Mouse (Mus musculus): ENCODE measurements at regions not wholly inside any gene's neighbourhood (a gene's known extent, or its start where the extent isn't known, plus 50 kb on each side); places are given as distances from the start of the nearest gene placed in this dataset.

DNA sequence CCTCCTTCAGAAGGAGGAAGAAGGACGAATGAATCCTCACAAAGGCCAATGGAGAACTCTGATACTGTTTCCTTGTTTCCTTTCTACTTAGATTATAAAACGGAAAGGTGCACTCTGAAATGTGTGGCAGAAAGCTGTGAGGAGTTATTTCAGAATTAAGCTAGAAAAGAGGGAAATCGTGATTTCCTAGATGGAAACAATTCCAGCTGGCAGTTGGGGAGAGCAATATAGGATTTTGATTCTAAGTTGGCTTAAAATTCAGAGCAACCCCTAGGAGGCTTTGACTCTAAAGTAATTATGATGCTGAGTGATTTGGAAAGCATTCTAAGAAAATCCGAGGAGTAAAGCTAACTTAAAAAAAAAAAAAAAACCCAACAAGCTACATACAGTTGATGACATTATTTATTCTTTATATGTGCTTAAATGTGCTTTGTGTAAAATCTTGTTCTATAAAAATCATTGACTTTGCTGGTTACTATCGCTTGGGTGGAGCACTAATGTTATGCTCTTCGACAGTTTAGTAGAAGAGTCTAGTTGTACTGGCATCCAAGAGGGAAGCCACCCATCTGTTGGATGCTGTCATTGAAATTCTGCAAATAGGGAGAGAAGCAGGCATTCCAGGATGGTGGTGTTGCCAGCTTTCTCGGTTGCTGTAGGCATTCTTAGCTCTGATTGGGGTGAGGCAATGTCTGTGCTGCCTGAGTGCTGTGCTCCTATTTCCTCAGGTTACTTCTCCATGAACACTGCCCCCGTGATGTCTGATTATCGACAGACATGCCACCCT lies 432.3 kb downstream of the Slc4a3 start:
- Histone ChIP-seq H3K4me1 (ENCODE audit: control insufficient read depth in 1 of 2, insufficient read depth in 2 of 2) (no peaks in the 10 kb centered on the region), H3K27me3 (replicated peaks) (no peaks in the 10 kb centered on the region), H3K36me3 (replicated peaks in 1 of 2; ENCODE audit: control insufficient read depth in 1 of 2, insufficient read depth in 1 of 2, low read length in 1 of 2) (no peaks in the 10 kb centered on the region), H3K9me3 (replicated peaks; ENCODE audit: low read length) (no peaks in the 10 kb centered on the region), H3K4me3 (replicated peaks in 1 of 3; ENCODE audit: low read depth in 2 of 3, low read length in 2 of 3, poor library complexity in 1 of 3) (no peak overlapping the region), H3K4me2 (ENCODE audit: insufficient read depth, low read depth, poor library complexity, severe bottlenecking) (no peak overlapping the region), H3K27ac (ENCODE audit: insufficient read depth, low read depth) (no peak overlapping the region), H3K9ac (ENCODE audit: insufficient read depth, low read depth) (no peak overlapping the region), H3K79me2 (replicated peaks; ENCODE audit: control insufficient read depth, extremely low read depth, insufficient read depth, poor library complexity, severe bottlenecking) (no peaks in the 10 kb centered on the region)
- in situ Hi-C loops (cut with MboI; ENCODE audit: low pct_ligation_motif_present, low pct_unique_long_range_greater_than_20kb, low sequenced_read_pairs) (no loop called here), dilution Hi-C loops (cut with MboI; ENCODE audit: extremely low pct_ligation_motif_present, extremely low pct_unique_long_range_greater_than_20kb, low sequenced_read_pairs) (no loop called here)
- no peak for DNase-seq (ENCODE audit: extremely low read depth)
- TF ChIP-seq SIN3A (IDR thresholded peaks at IDR 0.05; ENCODE audit: low read length): no peak
- TF ChIP-seq RAD21 (IDR thresholded peaks at IDR 0.05; ENCODE audit: low read depth, low read length): no peak
- no peak for TF ChIP-seq KAT2A (IDR thresholded peaks at IDR 0.05; ENCODE audit: insufficient replicate concordance, low read length)
- no peak for TF ChIP-seq SMC3 (IDR thresholded peaks at IDR 0.05; ENCODE audit: low read depth, low read length)
- no peak for TF ChIP-seq MAX (IDR thresholded peaks at IDR 0.05; ENCODE audit: low read length)
- TF ChIP-seq MEF2A (IDR thresholded peaks at IDR 0.05; ENCODE audit: borderline replicate concordance, low read depth, low read length): no peak
- TF ChIP-seq CHD1 (IDR thresholded peaks at IDR 0.05; ENCODE audit: low read depth, low read length): no peak
- TF ChIP-seq NRF1 (IDR thresholded peaks at IDR 0.05; ENCODE audit: low read depth, low read length): no peak
- no peak for TF ChIP-seq ZMIZ1 (IDR thresholded peaks at IDR 0.05; ENCODE audit: low read depth, low read length)
- TF ChIP-seq ZC3H11A (IDR thresholded peaks at IDR 0.05; ENCODE audit: low read depth, low read length): no peak
- no peak for TF ChIP-seq TCF12 (IDR thresholded peaks at IDR 0.05; ENCODE audit: low read depth, low read length)
- no peak for TF ChIP-seq ELF1 (IDR thresholded peaks at IDR 0.05; ENCODE audit: low read depth, low read length)
- TF ChIP-seq MAZ (IDR thresholded peaks at IDR 0.05; ENCODE audit: low read depth, low read length): no peak
- TF ChIP-seq CHD2 (IDR thresholded peaks at IDR 0.05; ENCODE audit: low read length): no peak

DNA sequence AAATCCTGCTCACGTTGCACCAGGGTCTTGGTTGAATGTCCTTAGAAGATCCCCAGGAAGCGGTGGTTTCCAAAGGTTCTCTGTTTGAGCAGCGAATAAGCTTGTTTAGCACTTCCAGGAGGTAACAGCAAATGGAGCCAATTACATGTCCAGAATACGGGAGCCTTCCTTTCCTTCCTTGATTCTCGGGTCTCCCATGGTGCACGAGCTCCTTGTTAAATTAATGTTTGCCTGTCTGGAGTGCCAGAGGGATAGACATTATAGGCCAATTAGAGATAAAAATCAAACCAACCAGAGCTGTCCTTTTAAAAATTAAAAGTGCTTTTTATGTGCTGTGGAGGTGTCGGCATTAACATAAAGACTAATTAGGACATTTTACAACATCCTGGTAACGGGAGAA lies 437.0 kb downstream of the Slc4a3 start:
- H3K36me3 ChIP-seq (replicated peaks in 1 of 2; ENCODE audit: control insufficient read depth in 1 of 2, insufficient read depth in 1 of 2, low read length in 1 of 2): no peaks in the 10 kb centered on the region
- no peaks in the 10 kb centered on the region for H3K79me2 ChIP-seq (replicated peaks; ENCODE audit: control insufficient read depth, extremely low read depth, insufficient read depth, poor library complexity, severe bottlenecking)
- TF ChIP-seq IRF4 (IDR thresholded peaks at IDR 0.05; ENCODE audit: low read depth, low read length) (no peak), BHLHE40 (IDR thresholded peaks at IDR 0.05; ENCODE audit: low read depth, low read length) (no peak), CHD1 (IDR thresholded peaks at IDR 0.05; ENCODE audit: low read depth, low read length) (no peak), MXI1 (IDR thresholded peaks at IDR 0.05; ENCODE audit: low read depth, low read length) (no peak), NELFE (IDR thresholded peaks at IDR 0.05; ENCODE audit: low read depth, low read length) (no peak), ZC3H11A (IDR thresholded peaks at IDR 0.05; ENCODE audit: low read depth, low read length) (no peak), USF1 (IDR thresholded peaks at IDR 0.05; ENCODE audit: low read depth, low read length) (no peak), ZKSCAN1 (IDR thresholded peaks at IDR 0.05; ENCODE audit: borderline replicate concordance, low read depth, low read length) (no peak), MYC (IDR thresholded peaks at IDR 0.05; ENCODE audit: low read depth, low read length) (no peak), UBTF (IDR thresholded peaks at IDR 0.05; ENCODE audit: low read depth, low read length) (no peak), POLR2A (IDR thresholded peaks at IDR 0.05; ENCODE audit: low read depth, low read length) (no peak), MAFK (IDR thresholded peaks at IDR 0.05; ENCODE audit: insufficient replicate concordance, low read length) (no peak), SIN3A (IDR thresholded peaks at IDR 0.05; ENCODE audit: low read length) (no peak), ZMIZ1 (IDR thresholded peaks at IDR 0.05; ENCODE audit: low read depth, low read length) (no peak), GABPA (IDR thresholded peaks at IDR 0.05; ENCODE audit: insufficient replicate concordance, low read depth, low read length) (no peak), JUND (conservative IDR thresholded peaks at IDR 0.05; ENCODE audit: low read depth, low read length) (no peak), ELF1 (IDR thresholded peaks at IDR 0.05; ENCODE audit: low read depth, low read length) (no peak), JUN (IDR thresholded peaks at IDR 0.05; ENCODE audit: insufficient read depth, low read depth, low read length) (no peak), MAZ (IDR thresholded peaks at IDR 0.05; ENCODE audit: low read depth, low read length) (no peak)
- no peak overlapping the region for H3K4me2 ChIP-seq (ENCODE audit: insufficient read depth, low read depth, poor library complexity, severe bottlenecking)
- no peak overlapping the region for H3K9ac ChIP-seq (ENCODE audit: insufficient read depth, low read depth)
- H3K27me3 ChIP-seq (replicated peaks): no peaks in the 10 kb centered on the region
- H3K4me1 ChIP-seq (ENCODE audit: control insufficient read depth in 1 of 2, insufficient read depth in 2 of 2): no peaks in the 10 kb centered on the region
- H3K9me3 ChIP-seq (replicated peaks; ENCODE audit: low read length): no peaks in the 10 kb centered on the region
- dilution Hi-C loops (cut with MboI; ENCODE audit: extremely low pct_ligation_motif_present, extremely low pct_unique_long_range_greater_than_20kb, low sequenced_read_pairs) (no loop called here), in situ Hi-C loops (cut with MboI; ENCODE audit: low pct_ligation_motif_present, low pct_unique_long_range_greater_than_20kb, low sequenced_read_pairs) (no loop called here)
- H3K4me3 ChIP-seq (replicated peaks in 1 of 3; ENCODE audit: low read depth in 2 of 3, low read length in 2 of 3, poor library complexity in 1 of 3): no peak overlapping the region
- no peak overlapping the region for H3K27ac ChIP-seq (ENCODE audit: insufficient read depth, low read depth)
- DNase-seq (ENCODE audit: extremely low read depth): no peak

Measured in CH12.LX (cell line).